Mouse (Mus musculus): Measurements from ENCODE around the gene Smim23.

The Smim23 gene

DNA sequence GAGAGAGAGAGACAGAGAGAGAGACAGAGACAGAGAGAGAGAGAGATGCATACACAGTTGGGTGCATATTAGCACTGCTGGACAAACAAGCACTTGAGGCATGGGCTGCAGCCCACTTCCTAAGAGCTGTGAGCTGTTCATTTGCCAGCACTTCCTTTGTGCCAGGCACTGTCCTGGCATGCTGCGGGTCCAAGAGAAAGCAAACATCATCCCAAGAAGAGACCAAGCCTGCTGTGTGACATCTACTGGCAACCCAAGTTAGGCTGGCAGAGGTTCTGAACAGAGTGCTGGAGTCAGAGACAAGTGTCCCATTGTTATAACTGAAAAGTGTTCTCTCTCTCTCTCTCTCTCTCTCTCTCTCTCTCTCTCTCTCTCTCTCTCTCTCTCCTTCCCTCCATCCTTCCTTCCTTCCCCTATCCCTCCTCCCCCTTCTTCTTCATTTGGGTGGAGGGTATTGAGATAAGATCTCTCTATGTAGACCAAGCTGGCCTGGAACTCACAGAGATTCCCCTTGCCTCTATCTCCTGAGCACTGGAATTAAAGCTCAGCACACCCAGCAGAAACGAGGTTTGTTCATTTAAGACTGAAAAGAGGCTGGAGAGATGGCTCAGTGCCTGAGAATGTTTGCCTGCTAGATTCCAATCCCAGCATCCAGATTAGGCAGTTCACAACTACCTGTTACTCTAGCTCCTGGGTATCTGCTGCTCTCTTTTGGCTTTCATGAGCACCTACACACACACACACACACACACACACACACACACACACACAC, 42.6 kb downstream of the Smim23 start:
- in situ Hi-C loops (cut with MboI, MseI): no loop called here

DNA sequence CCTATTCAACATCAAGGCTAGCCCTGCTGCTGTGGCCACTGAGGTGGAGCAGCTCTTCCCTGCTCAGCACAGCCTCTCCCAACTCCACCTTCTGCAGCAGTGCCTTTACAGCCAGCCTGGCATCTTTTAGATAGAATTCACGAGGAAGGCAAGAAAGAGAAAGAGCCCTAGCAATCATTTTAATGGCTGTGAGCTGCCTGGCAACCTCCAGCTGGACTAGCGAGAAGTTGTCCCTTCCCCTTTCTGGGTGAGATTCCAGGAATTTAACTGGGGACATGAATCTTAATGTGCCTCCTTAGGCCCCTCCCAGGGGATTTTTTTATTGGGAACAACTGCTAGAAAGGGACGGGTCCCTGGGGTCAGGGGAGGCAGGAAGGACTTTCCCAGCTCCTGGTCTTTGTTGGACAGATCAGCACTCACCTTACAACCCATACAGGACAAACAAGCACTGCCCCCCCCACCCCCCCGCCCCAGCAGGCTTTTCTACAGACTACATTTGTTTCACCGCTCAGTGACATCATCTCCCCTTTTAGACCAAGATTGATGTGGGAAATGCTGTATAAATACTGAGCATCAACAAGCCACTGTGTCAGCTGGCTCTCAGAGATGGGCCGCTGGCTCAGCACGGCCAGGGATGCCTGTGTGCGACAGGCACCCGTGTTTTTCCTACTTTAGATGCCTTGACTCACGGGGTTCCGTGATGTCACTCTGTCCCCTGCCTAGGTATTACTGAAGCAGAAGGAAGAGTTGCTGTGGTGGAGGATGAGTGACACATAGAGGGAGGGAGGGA, 43.5 kb downstream of the Smim23 start:
- in situ Hi-C loops (cut with MboI, MseI): no loop called here

DNA sequence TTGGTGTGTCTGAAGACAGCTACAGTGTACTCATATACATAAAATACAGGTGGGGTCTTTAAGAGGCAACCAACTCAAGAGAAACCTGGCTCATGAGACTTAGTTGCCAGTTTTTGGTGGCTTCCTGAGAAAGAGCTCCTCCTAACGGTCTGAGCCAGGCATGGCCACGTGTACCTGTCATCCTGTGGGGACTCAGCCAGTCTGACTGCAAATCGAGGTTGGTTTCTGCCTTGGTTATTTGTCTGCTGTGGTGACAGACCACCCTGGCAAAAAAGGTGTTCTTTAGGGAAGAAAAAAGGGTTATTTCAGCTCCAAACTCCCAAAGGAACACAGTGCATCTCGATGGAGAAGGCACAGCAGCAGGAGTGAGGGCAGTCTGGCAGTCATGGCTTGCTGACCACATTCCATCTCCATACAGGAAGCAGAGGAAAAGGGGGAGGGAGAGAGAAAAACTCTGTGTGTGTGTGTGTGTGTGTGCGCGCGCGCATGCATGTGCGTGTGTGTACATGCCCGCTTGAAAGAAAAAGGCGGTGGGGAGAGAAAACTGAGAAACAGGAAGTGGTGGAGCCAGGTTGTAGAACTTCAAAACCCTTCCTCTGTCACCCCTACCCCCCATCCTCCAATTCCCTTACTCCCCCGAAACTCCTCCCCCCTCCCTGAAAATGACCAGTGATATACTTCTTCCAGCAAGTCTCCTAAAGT, 55.6 kb downstream of the Smim23 start:
- in situ Hi-C loops (cut with MboI, MseI): no loop called here
